Mouse (Mus musculus) MEL (cell line): ENCODE measurements around the gene Tbx19. TPM values are rescaled to one million over a fixed set of nuclear protein-coding genes. Genes with fewer than 3 reads are reported as not detected.

Experiments used
- DNase-seq: peaks from one replicate; pipeline ENCODE4 v3.0.0; 2011; ENCODE audit warnings: low read depth, low spot score
- H3K27ac ChIP-seq: 2 replicates; pipeline ENCODE4 v1.5.1; 2012; ENCODE audit warnings: low read depth, mild to moderate bottlenecking, control low read depth, low read length, moderate library complexity; ENCODE audit not compliant: control insufficient read depth
- H3K27me3 ChIP-seq, 2 experiments: fragments of 150-350 bp in 1 of 2; sonication (generic) in 1 of 2; 2 replicates each; pipeline ENCODE4 v1.6.1; 2012; ENCODE audit warnings: low read length in 2 of 2, mild to moderate bottlenecking in 2 of 2, improper control_type of control experiment in 1 of 2, moderate library complexity in 1 of 2; ENCODE audit not compliant: insufficient read depth in 2 of 2, control insufficient read depth in 1 of 2
- H3K36me3 ChIP-seq, 2 experiments: 2 replicates each; pipeline ENCODE4 v1.6.1; 2012 to 2014; ENCODE audit warnings: low read length in 2 of 2, improper control_type of control experiment in 1 of 2, inconsistent platforms in 1 of 2, mild to moderate bottlenecking in 1 of 2; ENCODE audit not compliant: insufficient read depth in 2 of 2, control insufficient read depth in 1 of 2
- H3K4me1 ChIP-seq, 2 experiments: fragments of 150-350 bp in 1 of 2; sonication (generic) in 1 of 2; 2 replicates each; pipeline ENCODE4 v1.6.1; 2012; ENCODE audit warnings: low read length in 2 of 2, improper control_type of control experiment in 1 of 2, mild to moderate bottlenecking in 1 of 2; ENCODE audit not compliant: insufficient read depth in 2 of 2, control insufficient read depth in 1 of 2
- H3K4me3 ChIP-seq, 2 experiments: fragments of 150-350 bp in 1 of 2; sonication (generic) in 1 of 2; 2 replicates each; pipeline ENCODE4 v1.5.1; 2012; ENCODE audit warnings: low read depth in 2 of 2, low read length in 2 of 2, mild to moderate bottlenecking in 2 of 2, moderate library complexity in 2 of 2, control low read depth in 1 of 2, improper control_type of control experiment in 1 of 2; ENCODE audit not compliant: control insufficient read depth in 1 of 2, insufficient read depth in 1 of 2
- H3K79me2 ChIP-seq: 2 replicates; pipeline ENCODE4 v1.6.1; 2012; ENCODE audit warnings: mild to moderate bottlenecking, low read length, moderate library complexity; ENCODE audit not compliant: control insufficient read depth, poor library complexity, insufficient read depth
- H3K9ac ChIP-seq: 2 replicates; pipeline ENCODE4 v1.6.1; 2012; ENCODE audit warnings: low read depth, mild to moderate bottlenecking, control low read depth, low read length, moderate library complexity; ENCODE audit not compliant: control insufficient read depth, poor library complexity, severe bottlenecking
- H3K9me3 ChIP-seq: fragments of 150-350 bp; sonication (generic); replicated peaks from 2 replicates; pipeline ENCODE4 v1.6.1; 2012; ENCODE audit warnings: mild to moderate bottlenecking, low read length, improper control_type of control experiment, moderate library complexity; ENCODE audit not compliant: insufficient read depth
- BHLHE40 ChIP-seq: IDR thresholded peaks from 2 replicates; pipeline ENCODE4 v1.6.1; 2012; ENCODE audit warnings: low read depth, mild to moderate bottlenecking, inconsistent platforms, low read length, improper control_type of control experiment, borderline replicate concordance
- CHD2 ChIP-seq: IDR thresholded peaks from 2 replicates; pipeline ENCODE4 v1.6.1; 2011; ENCODE audit warnings: low read length, improper control_type of control experiment
- CTCF ChIP-seq, 3 experiments: IDR thresholded peaks in 2 of 3; conservative IDR thresholded peaks in 1 of 3; 2 replicates each; pipeline ENCODE4 v1.5.1; 2011 to 2012; ENCODE audit warnings: low read length in 3 of 3, low read depth in 2 of 3, mild to moderate bottlenecking in 2 of 3, improper control_type of control experiment in 1 of 3, inconsistent platforms in 1 of 3, mixed read lengths in 1 of 3, moderate library complexity in 1 of 3; ENCODE audit not compliant: control insufficient read depth in 1 of 3, insufficient read depth in 1 of 3, poor library complexity in 1 of 3, severe bottlenecking in 1 of 3
- E2F4 ChIP-seq: IDR thresholded peaks from 2 replicates; pipeline ENCODE4 v1.6.1; 2011; ENCODE audit warnings: low read depth, low read length, improper control_type of control experiment, borderline replicate concordance
- EP300 ChIP-seq, 2 experiments: IDR thresholded peaks; 2 replicates each; pipeline ENCODE4 v1.6.1; 2011; ENCODE audit warnings: improper control_type of control experiment in 2 of 2, low read length in 2 of 2, low read depth in 1 of 2, mild to moderate bottlenecking in 1 of 2
- ETS1 ChIP-seq: IDR thresholded peaks from 2 replicates; pipeline ENCODE4 v1.6.1; 2012; ENCODE audit warnings: low read depth, mild to moderate bottlenecking, inconsistent platforms, low read length, improper control_type of control experiment, moderate library complexity
- HCFC1 ChIP-seq: IDR thresholded peaks from 2 replicates; pipeline ENCODE4 v1.6.1; 2012; ENCODE audit warnings: low read depth, mild to moderate bottlenecking, inconsistent platforms, low read length, improper control_type of control experiment, moderate library complexity
- JUND ChIP-seq: IDR thresholded peaks from 2 replicates; pipeline ENCODE4 v1.6.1; 2011; ENCODE audit warnings: low read depth, mild to moderate bottlenecking, improper control_type of control experiment, low read length
- KAT2A ChIP-seq: conservative IDR thresholded peaks from 2 replicates; pipeline ENCODE4 v1.6.1; 2012; ENCODE audit warnings: low read depth, low read length, improper control_type of control experiment, inconsistent platforms
- MAFK ChIP-seq: IDR thresholded peaks from 2 replicates; pipeline ENCODE4 v1.6.1; 2011; ENCODE audit warnings: low read depth, mild to moderate bottlenecking, low read length, improper control_type of control experiment, borderline replicate concordance
- MAX ChIP-seq: IDR thresholded peaks from 2 replicates; pipeline ENCODE4 v1.6.1; 2011; ENCODE audit warnings: low read length, improper control_type of control experiment
- MEF2A ChIP-seq: IDR thresholded peaks from 2 replicates; pipeline ENCODE4 v1.6.1; 2014; ENCODE audit warnings: low read depth, mild to moderate bottlenecking, inconsistent platforms, low read length, improper control_type of control experiment; ENCODE audit not compliant: poor library complexity, insufficient replicate concordance, severe bottlenecking; ENCODE audit errors: extremely low read depth
- MXI1 ChIP-seq: IDR thresholded peaks from 2 replicates; pipeline ENCODE4 v1.6.1; 2011; ENCODE audit warnings: mild to moderate bottlenecking, low read depth, low read length, improper control_type of control experiment
- MYC ChIP-seq: IDR thresholded peaks from 2 replicates; pipeline ENCODE4 v1.6.1; 2011; ENCODE audit warnings: low read depth, mild to moderate bottlenecking, low read length, improper control_type of control experiment, moderate library complexity
- NRF1 ChIP-seq: IDR thresholded peaks from 2 replicates; pipeline ENCODE4 v1.6.1; 2014; ENCODE audit warnings: low read depth, mild to moderate bottlenecking, inconsistent platforms, low read length, improper control_type of control experiment, moderate library complexity; ENCODE audit not compliant: poor library complexity, insufficient read depth, severe bottlenecking
- POLR2A ChIP-seq, 2 experiments: IDR thresholded peaks; 2 replicates each; pipeline ENCODE4 v1.6.1; 2011 to 2012; ENCODE audit warnings: low read length in 2 of 2, mild to moderate bottlenecking in 2 of 2, control low read depth in 1 of 2, improper control_type of control experiment in 1 of 2, low read depth in 1 of 2, moderate library complexity in 1 of 2; ENCODE audit not compliant: control insufficient read depth in 1 of 2, insufficient read depth in 1 of 2, poor library complexity in 1 of 2
- POLR2AphosphoS2 ChIP-seq: IDR thresholded peaks from 2 replicates; pipeline ENCODE4 v1.6.1; 2011; ENCODE audit warnings: low read length, improper control_type of control experiment
- RCOR1 ChIP-seq: IDR thresholded peaks from 2 replicates; pipeline ENCODE4 v1.6.1; 2012; ENCODE audit warnings: low read depth, mild to moderate bottlenecking, inconsistent platforms, low read length, improper control_type of control experiment
- SIN3A ChIP-seq: IDR thresholded peaks from 2 replicates; pipeline ENCODE4 v1.6.1; 2012; ENCODE audit warnings: low read length, improper control_type of control experiment, inconsistent platforms
- TAL1 ChIP-seq: IDR thresholded peaks from 2 replicates; pipeline ENCODE4 v1.6.1; 2012; ENCODE audit warnings: mild to moderate bottlenecking, inconsistent platforms, low read length, moderate library complexity, mixed read lengths
- TBP ChIP-seq: IDR thresholded peaks from 2 replicates; pipeline ENCODE4 v1.8.0; 2011; ENCODE audit warnings: low read depth, low read length, improper control_type of control experiment
- UBTF ChIP-seq: IDR thresholded peaks from 2 replicates; pipeline ENCODE4 v1.6.1; 2012; ENCODE audit warnings: low read depth, mild to moderate bottlenecking, inconsistent platforms, low read length, improper control_type of control experiment, moderate library complexity, borderline replicate concordance; ENCODE audit not compliant: insufficient read depth
- ZC3H11A ChIP-seq: IDR thresholded peaks from 2 replicates; pipeline ENCODE4 v1.6.1; 2012; ENCODE audit warnings: low read depth, mild to moderate bottlenecking, inconsistent platforms, low read length, improper control_type of control experiment
- ZNF384 ChIP-seq: IDR thresholded peaks from 2 replicates; pipeline ENCODE4 v1.6.1; 2012; ENCODE audit warnings: low read depth, mild to moderate bottlenecking, inconsistent platforms, low read length, improper control_type of control experiment
- polyA plus RNA-seq, 2 experiments: library from polyadenylated mRNA; stranded (reverse) in 1 of 2; unstranded in 1 of 2; fragments of >175 nt in 1 of 2; fragments of >200 nt in 1 of 2; gene quantifications; 2 replicates each; pipeline versions ENCODE4 v1.2.1 to v1.2.4; 2012; ENCODE audit warnings: low replicate concordance in 2 of 2, low read depth in 1 of 2; ENCODE audit not compliant: insufficient read length in 2 of 2, insufficient read depth in 1 of 2, missing spikeins in 1 of 2
- total RNA-seq: library from RNA; depleted of rRNA; stranded (reverse); fragments of 300-350 nt; gene quantifications from 2 replicates; pipeline ENCODE4 v1.2.3, GENCODE M21; 2012

The Tbx19 gene
- total and polyA plus RNA-seq, 3 experiments, result 0.19 TPM; not detected in 2

DNA sequence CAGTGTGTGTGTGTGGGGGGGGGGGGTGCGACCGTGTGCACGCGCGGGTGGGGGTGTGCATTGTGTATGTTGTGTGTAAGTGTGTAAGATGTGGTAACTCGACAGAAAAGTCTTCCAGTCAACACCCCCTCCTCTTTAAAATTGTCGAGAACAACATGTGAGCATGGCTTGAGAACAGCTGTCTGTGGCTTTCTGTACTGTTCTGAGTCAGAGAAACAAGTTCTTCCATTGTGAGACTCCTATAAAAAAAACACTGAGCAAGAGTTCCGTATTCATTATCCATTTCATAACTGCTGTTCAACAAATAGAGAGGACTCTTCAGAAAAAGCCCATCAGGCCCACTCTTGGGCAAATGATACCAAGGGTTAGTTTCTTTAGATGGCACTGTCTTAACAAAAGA lies 40.2 kb upstream of the Tbx19 start:
- Histone ChIP-seq H3K9me3 (no peaks in the 10 kb centered on the region), H3K27ac (no peak overlapping the region), H3K27me3 (no peaks in the 10 kb centered on the region; a peak in 2 of 4 replicates), H3K79me2 (no peaks in the 10 kb centered on the region), H3K9ac (no peak overlapping the region), H3K36me3 (peaks cover 0 to 7% of the 10 kb centered on the region in 2 experiments; a peak in 2 of 4 replicates), H3K4me3 (no peak overlapping the region)
- DNase-seq, result no peak
- TF ChIP-seq SIN3A (no peak), MEF2A (no peak), CTCF (IDR thresholded peaks at IDR 0.05 in 2 of 3, conservative IDR thresholded peaks at IDR 0.05 in 1 of 3; ENCODE audit: control insufficient read depth in 1 of 3, insufficient read depth in 1 of 3, low read depth in 2 of 3, low read length in 3 of 3, poor library complexity in 1 of 3, severe bottlenecking in 1 of 3) (no peak), ETS1 (no peak), MXI1 (no peak), MYC (no peak), KAT2A (no peak), MAX (no peak), E2F4 (no peak), NRF1 (no peak), ZC3H11A (no peak), HCFC1 (no peak), UBTF (no peak), ZNF384 (no peak), RCOR1 (no peak), CHD2 (no peak), TAL1 (no peak), JUND (no peak), EP300 (IDR thresholded peaks at IDR 0.05; ENCODE audit: low read depth in 1 of 2, low read length in 2 of 2) (no peak)
- TF ChIP-seq, all 39 proteins: peak for 0
- H3K4me1 ChIP-seq, result peaks cover 3 to 9% of the 10 kb centered on the region in 2 experiments

DNA sequence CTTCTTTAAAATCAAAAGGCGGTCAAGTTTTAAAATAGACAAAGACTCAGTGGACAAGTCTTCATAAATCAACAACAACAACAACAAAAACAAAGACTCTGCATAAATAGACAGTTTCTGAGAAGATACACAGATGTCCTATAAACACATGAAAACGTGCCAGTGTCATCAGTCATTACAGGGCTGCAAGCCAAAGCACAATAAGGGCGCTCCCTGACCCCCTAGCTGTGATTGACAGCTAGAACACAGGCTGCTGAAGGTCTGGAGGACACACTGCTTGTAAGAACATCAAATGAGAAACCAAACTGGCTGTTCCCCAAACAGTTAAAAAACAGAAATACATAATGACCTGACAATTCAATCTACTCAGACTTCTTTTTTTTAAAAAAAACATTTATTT lies 39.1 kb upstream of the Tbx19 start:
- TF ChIP-seq MAFK, result no peak
- no peak for TF ChIP-seq NRF1
- no peak for TF ChIP-seq SIN3A
- no peak for TF ChIP-seq KAT2A
- no peak for TF ChIP-seq MEF2A
- no peak for TF ChIP-seq POLR2A (IDR thresholded peaks at IDR 0.05; ENCODE audit: control insufficient read depth in 1 of 2, insufficient read depth in 1 of 2, low read depth in 1 of 2, low read length in 2 of 2, poor library complexity in 1 of 2)
- no peak for TF ChIP-seq TAL1
- TF ChIP-seq E2F4, result no peak
- TF ChIP-seq TBP, result no peak
- no peak for TF ChIP-seq POLR2AphosphoS2
- no peak for TF ChIP-seq BHLHE40
- TF ChIP-seq MAX, result no peak
- TF ChIP-seq EP300 (IDR thresholded peaks at IDR 0.05; ENCODE audit: low read depth in 1 of 2, low read length in 2 of 2), result no peak
- TF ChIP-seq ZC3H11A, result no peak
- Histone ChIP-seq H3K27me3 (no peaks in the 10 kb centered on the region; a peak in 2 of 4 replicates), H3K4me1 (peaks cover 9 to 19% of the 10 kb centered on the region in 2 experiments), H3K4me3 (no peak overlapping the region), H3K36me3 (peaks cover 0 to 14% of the 10 kb centered on the region in 2 experiments; a peak in 2 of 4 replicates), H3K9ac (no peak overlapping the region), H3K9me3 (no peaks in the 10 kb centered on the region), H3K27ac (no peak overlapping the region), H3K79me2 (no peaks in the 10 kb centered on the region)
- DNase-seq, result no peak
